Mouse (Mus musculus) cerebellum, adult 2 months (tissue): ENCODE results near the gene Fry.
"Not testable (repeated sequence)": the region's sequence is repeated elsewhere in the genome, so short reads cannot be mapped to it uniquely, and the experiment has no call there.

Experiments used
- CTCF ChIP-seq: fragments of 200-500 bp; IDR thresholded peaks from 2 replicates; pipeline ENCODE4 v1.5.1; 2011; ENCODE audit warnings: low read depth, mild to moderate bottlenecking, control low read depth, low read length, moderate library complexity, borderline replicate concordance; ENCODE audit not compliant: insufficient read depth
- POLR2A ChIP-seq: fragments of 200-500 bp; IDR thresholded peaks from 2 replicates; pipeline ENCODE4 v1.6.1; 2011; ENCODE audit warnings: low read length, control low read depth, borderline replicate concordance; ENCODE audit not compliant: insufficient read depth

GRCm38 (mm10) chr5:150491573-150492173 is 373.2 kb downstream of the Fry start:
- not testable (repeated sequence) for TF ChIP-seq POLR2A, CTCF
